Mouse (Mus musculus): ENCODE results near the gene Fam120a.

GRCm38 (mm10) chr13:48863556-48863955, 104.3 kb downstream of the Fam120a start:
- TF ChIP-seq CTCF (IDR thresholded peaks at IDR 0.05; ENCODE audit: borderline replicate concordance, extremely low read depth, insufficient read depth, insufficient read length) (no peak), POLR2A (IDR thresholded peaks at IDR 0.05; ENCODE audit: borderline replicate concordance, extremely low read depth, insufficient read depth, insufficient read length, poor library complexity, severe bottlenecking) (no peak)

Measured in brain, embryonic 14.5 days (tissue).